Mouse (Mus musculus): ENCODE measurements at regions not wholly inside any gene's neighbourhood (a gene's known extent, or its start where the extent isn't known, plus 50 kb on each side); places are given as distances from the start of the nearest gene placed in this dataset.

DNA sequence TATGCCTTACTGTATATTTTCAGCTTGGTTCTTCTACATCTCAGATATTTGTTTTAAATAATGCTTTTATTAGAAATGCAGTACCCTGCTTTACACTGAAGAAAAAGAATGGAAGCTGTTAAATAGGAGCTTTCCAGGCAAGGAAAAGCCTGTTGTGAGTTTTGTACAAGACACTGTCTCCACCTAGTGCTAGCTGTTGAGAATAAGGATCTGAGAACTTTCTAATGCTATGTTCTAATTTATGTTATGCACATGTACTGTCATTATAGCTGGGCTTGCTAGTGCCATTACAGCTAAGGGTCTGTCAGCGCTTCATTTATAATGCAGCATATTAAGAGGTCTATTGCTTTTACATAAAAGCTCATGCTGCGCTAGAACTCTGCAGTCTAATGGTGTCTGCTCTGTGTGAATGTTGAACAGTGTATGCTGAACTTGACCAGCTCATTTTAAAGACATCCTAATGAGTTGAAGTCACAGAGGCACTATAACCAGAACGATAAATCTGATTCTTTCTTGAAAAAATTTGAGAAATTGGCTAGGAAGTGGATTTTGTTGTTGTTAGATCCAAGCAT lies 315.4 kb upstream of the Dnajc24 start:
- no peak for TF ChIP-seq EP300 (IDR thresholded peaks at IDR 0.05; ENCODE audit: insufficient read depth, low read depth, low read length)
- no peak for TF ChIP-seq CTCF (IDR thresholded peaks at IDR 0.05)
- no peak for TF ChIP-seq POLR2A (IDR thresholded peaks at IDR 0.05; ENCODE audit: insufficient read depth, low read depth, low read length)
- H3K79me2 ChIP-seq (replicated peaks; ENCODE audit: control insufficient read depth, insufficient read depth, low read length), result no peaks in the 10 kb centered on the region
- H3K27me3 ChIP-seq (ENCODE audit: control insufficient read depth, insufficient read depth, low read length), result no peaks in the 10 kb centered on the region
- WGBS, result 83% methylated on average over 3 of the region's 3 CpGs
- no peak overlapping the region for H3K9ac ChIP-seq (ENCODE audit: low read depth, low read length)
- intact Hi-C loops (cut with DNase I), result no loop called here
- H3K4me1 ChIP-seq (ENCODE audit: control insufficient read depth, insufficient read depth, low read length), result no peaks in the 10 kb centered on the region
- H3K4me3 ChIP-seq, result no peak overlapping the region
- DNase-seq, result no peak
- no peak overlapping the region for H3K27ac ChIP-seq
- H3K36me3 ChIP-seq (ENCODE audit: control insufficient read depth, insufficient read depth, low read length), result no peaks in the 10 kb centered on the region

DNA sequence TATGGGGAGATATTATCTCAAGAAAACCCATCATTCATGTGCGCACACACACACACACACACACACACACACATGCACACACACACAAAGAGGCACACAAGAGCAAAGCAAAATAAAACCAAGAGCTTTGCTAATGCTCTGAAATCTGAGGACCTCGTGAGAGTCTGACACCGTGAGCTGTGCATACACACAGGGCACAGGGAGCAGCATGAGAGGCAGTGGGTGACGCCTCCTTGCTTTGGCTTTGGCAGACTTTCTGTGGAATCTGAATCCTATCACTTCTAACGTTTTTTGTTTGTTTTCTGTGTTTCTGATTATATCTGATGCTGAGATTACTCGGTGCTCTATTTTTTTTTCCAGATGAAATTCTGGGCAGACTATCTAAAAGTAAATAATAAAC lies 343.4 kb upstream of the Dnajc24 start:
- no peaks in the 10 kb centered on the region for H3K4me1 ChIP-seq (ENCODE audit: control insufficient read depth, insufficient read depth, low read length)
- no peaks in the 10 kb centered on the region for H3K27me3 ChIP-seq (ENCODE audit: control insufficient read depth, insufficient read depth, low read length)
- H3K36me3 ChIP-seq (ENCODE audit: control insufficient read depth, insufficient read depth, low read length), result no peaks in the 10 kb centered on the region
- no peak for TF ChIP-seq POLR2A (IDR thresholded peaks at IDR 0.05; ENCODE audit: insufficient read depth, low read depth, low read length)
- TF ChIP-seq CTCF (IDR thresholded peaks at IDR 0.05), result no peak
- TF ChIP-seq EP300 (IDR thresholded peaks at IDR 0.05; ENCODE audit: insufficient read depth, low read depth, low read length), result no peak
- intact Hi-C loops (cut with DNase I), result no loop called here
- no peaks in the 10 kb centered on the region for H3K79me2 ChIP-seq (replicated peaks; ENCODE audit: control insufficient read depth, insufficient read depth, low read length)
- H3K27ac ChIP-seq, result no peak overlapping the region
- no peak overlapping the region for H3K9ac ChIP-seq (ENCODE audit: low read depth, low read length)
- WGBS, result 63% methylated on average over 6 of the region's 6 CpGs
- DNase-seq, result no peak
- no peak overlapping the region for H3K4me3 ChIP-seq

- DNase-seq, result no peak
- Histone ChIP-seq H3K4me3 (no peak overlapping the region), H3K79me2 (replicated peaks; ENCODE audit: control insufficient read depth, insufficient read depth, low read length) (no peaks in the 10 kb centered on the region), H3K36me3 (ENCODE audit: control insufficient read depth, insufficient read depth, low read length) (no peaks in the 10 kb centered on the region), H3K27ac (no peak overlapping the region), H3K27me3 (ENCODE audit: control insufficient read depth, insufficient read depth, low read length) (no peaks in the 10 kb centered on the region), H3K4me1 (ENCODE audit: control insufficient read depth, insufficient read depth, low read length) (no peaks in the 10 kb centered on the region), H3K9ac (ENCODE audit: low read depth, low read length) (no peak overlapping the region)
- 78% methylated on average over 7 of the region's 7 CpGs for WGBS
- no peak for TF ChIP-seq CTCF (IDR thresholded peaks at IDR 0.05)
- TF ChIP-seq POLR2A (IDR thresholded peaks at IDR 0.05; ENCODE audit: insufficient read depth, low read depth, low read length), result no peak
- TF ChIP-seq EP300 (IDR thresholded peaks at IDR 0.05; ENCODE audit: insufficient read depth, low read depth, low read length), result no peak
- intact Hi-C loops (cut with DNase I), result no loop called here
These were observed 343.9 kb upstream of the Dnajc24 start for GRCm38 (mm10) chr2:106347249-106347648.

- WGBS, result 72% methylated on average over 3 of the region's 3 CpGs
- H3K4me1 ChIP-seq (ENCODE audit: control insufficient read depth, insufficient read depth, low read length), result no peaks in the 10 kb centered on the region
- TF ChIP-seq CTCF (IDR thresholded peaks at IDR 0.05), result no peak
- no peak for TF ChIP-seq EP300 (IDR thresholded peaks at IDR 0.05; ENCODE audit: insufficient read depth, low read depth, low read length)
- no peak for TF ChIP-seq POLR2A (IDR thresholded peaks at IDR 0.05; ENCODE audit: insufficient read depth, low read depth, low read length)
- H3K9ac ChIP-seq (ENCODE audit: low read depth, low read length), result no peak overlapping the region
- no peaks in the 10 kb centered on the region for H3K27me3 ChIP-seq (ENCODE audit: control insufficient read depth, insufficient read depth, low read length)
- H3K79me2 ChIP-seq (replicated peaks; ENCODE audit: control insufficient read depth, insufficient read depth, low read length), result no peaks in the 10 kb centered on the region
- intact Hi-C loops (cut with DNase I), result loop anchor here (10.0 kb wide), 1 partner anchor 1519 kb away; no protein-coding TSS in a partner anchor
- no peak overlapping the region for H3K4me3 ChIP-seq
- H3K27ac ChIP-seq, result no peak overlapping the region
- no peak for DNase-seq
- H3K36me3 ChIP-seq (ENCODE audit: control insufficient read depth, insufficient read depth, low read length), result no peaks in the 10 kb centered on the region
These were observed 337.5 kb upstream of the Mpped2 start for GRCm38 (mm10) chr2:106355565-106355964.

GRCm38 (mm10) chr2:106355984-106356547 lies 337.0 kb upstream of the Mpped2 start:
- Histone ChIP-seq H3K27ac (no peak overlapping the region), H3K27me3 (ENCODE audit: control insufficient read depth, insufficient read depth, low read length) (no peaks in the 10 kb centered on the region), H3K79me2 (replicated peaks; ENCODE audit: control insufficient read depth, insufficient read depth, low read length) (no peaks in the 10 kb centered on the region), H3K9ac (ENCODE audit: low read depth, low read length) (no peak overlapping the region), H3K36me3 (ENCODE audit: control insufficient read depth, insufficient read depth, low read length) (no peaks in the 10 kb centered on the region), H3K4me3 (no peak overlapping the region), H3K4me1 (ENCODE audit: control insufficient read depth, insufficient read depth, low read length) (no peaks in the 10 kb centered on the region)
- intact Hi-C loops (cut with DNase I), result loop anchor here (2.0 to 10.0 kb wide), 2 partner anchors 599 to 1519 kb away; no protein-coding TSS in a partner anchor
- DNase-seq, result peak; percentile 11 to 18
- WGBS, result 39% methylated on average over 5 of the region's 5 CpGs
- TF ChIP-seq EP300 (IDR thresholded peaks at IDR 0.05; ENCODE audit: insufficient read depth, low read depth, low read length), result no peak
- peak; percentile 79 for TF ChIP-seq CTCF (IDR thresholded peaks at IDR 0.05)
- no peak for TF ChIP-seq POLR2A (IDR thresholded peaks at IDR 0.05; ENCODE audit: insufficient read depth, low read depth, low read length)

- intact Hi-C loops (cut with DNase I), result no loop called here
- Histone ChIP-seq H3K4me1 (ENCODE audit: control insufficient read depth, insufficient read depth, low read length) (no peaks in the 10 kb centered on the region), H3K4me3 (no peak overlapping the region), H3K27me3 (ENCODE audit: control insufficient read depth, insufficient read depth, low read length) (no peaks in the 10 kb centered on the region), H3K9ac (ENCODE audit: low read depth, low read length) (no peak overlapping the region), H3K79me2 (replicated peaks; ENCODE audit: control insufficient read depth, insufficient read depth, low read length) (no peaks in the 10 kb centered on the region), H3K36me3 (ENCODE audit: control insufficient read depth, insufficient read depth, low read length) (no peaks in the 10 kb centered on the region), H3K27ac (no peak overlapping the region)
- 67% methylated on average over 5 of the region's 5 CpGs for WGBS
- no peak for DNase-seq
- no peak for TF ChIP-seq POLR2A (IDR thresholded peaks at IDR 0.05; ENCODE audit: insufficient read depth, low read depth, low read length)
These were observed 324.4 kb upstream of the Mpped2 start for GRCm38 (mm10) chr2:106368641-106369040.
